Mouse (Mus musculus) cerebellum, adult 8-10 months (tissue): ENCODE results near the gene Coro2a.
"Not testable (repeated sequence)": the region's sequence is repeated elsewhere in the genome, so short reads cannot be mapped to it uniquely, and the experiment has no call there.

Experiments used
- DNase-seq: peaks from one replicate; pipeline ENCODE4 v3.0.0; 2022

Coro2a gene

GRCm38 (mm10) chr4:46611181-46611580, 9.2 kb upstream of the Coro2a start:
- peak; percentile 91 for DNase-seq

- no peak for DNase-seq
Observed at GRCm38 (mm10) chr4:46607601-46608000, 5.6 kb upstream of the Coro2a start.

- no peak for DNase-seq
Observed at GRCm38 (mm10) chr4:46605451-46605850, 3.4 kb upstream of the Coro2a start.

- no peak for DNase-seq
Observed at GRCm38 (mm10) chr4:46602704-46603103, 702 bp upstream of the Coro2a start.

GRCm38 (mm10) chr4:46601258-46601843, 651 bp downstream of the Coro2a start:
- DNase-seq = peak; percentile 72

GRCm38 (mm10) chr4:46600473-46601257, 1.3 kb downstream of the Coro2a start:
- DNase-seq = no peak

GRCm38 (mm10) chr4:46599609-46600008, 2.4 kb downstream of the Coro2a start:
- not testable (repeated sequence) for DNase-seq

GRCm38 (mm10) chr4:46598981-46599380, 3.0 kb downstream of the Coro2a start:
- DNase-seq = no peak

GRCm38 (mm10) chr4:46598111-46598510, 3.9 kb downstream of the Coro2a start:
- DNase-seq = no peak

GRCm38 (mm10) chr4:46597286-46597961, 4.6 kb downstream of the Coro2a start:
- peak; percentile 36 for DNase-seq

GRCm38 (mm10) chr4:46596398-46596797, 5.6 kb downstream of the Coro2a start:
- DNase-seq = peak; percentile 54

GRCm38 (mm10) chr4:46594131-46594530, 7.9 kb downstream of the Coro2a start:
- no peak for DNase-seq

GRCm38 (mm10) chr4:46593472-46593871, 8.5 kb downstream of the Coro2a start:
- no peak for DNase-seq

- no peak for DNase-seq
Observed at GRCm38 (mm10) chr4:46591833-46592520, 10.0 kb downstream of the Coro2a start.

- no peak for DNase-seq
Observed at GRCm38 (mm10) chr4:46590810-46591209, 11.2 kb downstream of the Coro2a start.

GRCm38 (mm10) chr4:46589946-46590684, 11.9 kb downstream of the Coro2a start:
- peak; percentile 0 for DNase-seq

GRCm38 (mm10) chr4:46589151-46589550, 12.9 kb downstream of the Coro2a start:
- peak; percentile 2 for DNase-seq

- DNase-seq = peak; percentile 3
Observed at GRCm38 (mm10) chr4:46586473-46586872, 15.5 kb downstream of the Coro2a start.

GRCm38 (mm10) chr4:46585811-46586190, 16.2 kb downstream of the Coro2a start:
- peak; percentile 16 for DNase-seq

GRCm38 (mm10) chr4:46585041-46585810, 16.8 kb downstream of the Coro2a start:
- peak; percentile 5 for DNase-seq

GRCm38 (mm10) chr4:46584536-46584935, 17.5 kb downstream of the Coro2a start:
- not testable (repeated sequence) for DNase-seq

GRCm38 (mm10) chr4:46584084-46584483, 17.9 kb downstream of the Coro2a start:
- not testable (repeated sequence) for DNase-seq
